Mouse (Mus musculus): ENCODE measurements at regions not wholly inside any gene's neighbourhood (a gene's known extent, or its start where the extent isn't known, plus 50 kb on each side); places are given as distances from the start of the nearest gene placed in this dataset.

DNA sequence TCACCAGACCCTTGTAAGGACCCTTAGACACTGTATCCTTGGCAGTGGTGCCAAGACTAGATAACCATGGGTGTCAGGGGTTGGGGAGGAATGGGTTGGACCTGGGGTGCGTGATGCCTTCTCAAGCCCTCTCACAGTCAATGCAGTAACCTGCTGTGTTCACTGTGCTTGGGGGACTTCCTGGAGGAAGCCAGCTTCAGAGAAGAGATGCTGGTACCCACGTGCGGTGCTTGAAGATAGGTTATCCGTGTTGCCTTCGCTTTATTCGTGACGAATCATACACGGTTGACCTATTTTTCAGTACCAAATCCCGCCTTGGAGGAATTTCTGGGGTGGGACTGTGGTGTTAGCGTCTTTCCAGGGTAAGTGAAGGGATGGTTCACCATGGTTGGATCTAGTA lies 138.1 kb upstream of the Rtl1 start:
- ATAC-seq (ENCODE audit: low FRiP score): no peak
- no peaks in the 10 kb centered on the region for H3K27me3 ChIP-seq
- peaks cover 64% of the 10 kb centered on the region for H3K36me3 ChIP-seq (replicated peaks)
- no peaks in the 10 kb centered on the region for H3K9me3 ChIP-seq
- no peak overlapping the region for H3K9ac ChIP-seq
- no peak overlapping the region for H3K4me3 ChIP-seq (replicated peaks)
- no peaks in the 10 kb centered on the region for H3K4me1 ChIP-seq
- H3K27ac ChIP-seq: no peak overlapping the region
- WGBS: 95% methylated on average over 10 of the region's 10 CpGs
- no peak overlapping the region for H3K4me2 ChIP-seq

DNA sequence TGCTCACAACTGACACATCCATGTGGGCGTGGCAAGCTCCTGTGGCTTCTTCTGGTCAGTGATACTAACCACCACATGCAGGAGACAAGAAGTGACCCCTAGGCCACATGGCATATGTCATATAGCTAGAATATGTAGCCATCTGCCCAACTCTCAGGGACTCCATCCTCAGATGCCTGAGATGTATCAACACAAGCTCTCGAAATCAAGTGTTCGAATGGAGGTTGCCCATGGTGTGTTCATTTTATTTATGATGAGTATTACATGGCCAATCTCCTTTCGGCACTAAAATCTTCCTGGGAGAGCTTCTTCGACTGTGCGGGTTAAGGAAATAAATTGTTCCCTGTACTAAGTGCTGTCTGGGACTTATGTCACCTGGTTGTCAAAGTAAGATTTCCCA lies 138.8 kb upstream of the Rtl1 start:
- Histone ChIP-seq H3K4me2 (no peak overlapping the region), H3K4me3 (replicated peaks) (no peak overlapping the region), H3K9me3 (no peaks in the 10 kb centered on the region), H3K36me3 (replicated peaks) (peaks cover 57% of the 10 kb centered on the region), H3K9ac (no peak overlapping the region), H3K27ac (no peak overlapping the region), H3K27me3 (no peaks in the 10 kb centered on the region), H3K4me1 (peaks cover 4% of the 10 kb centered on the region; the same call in 1 of the 2 replicates)
- no peak for ATAC-seq (ENCODE audit: low FRiP score)
- 89% methylated on average over 6 of the region's 6 CpGs for WGBS

DNA sequence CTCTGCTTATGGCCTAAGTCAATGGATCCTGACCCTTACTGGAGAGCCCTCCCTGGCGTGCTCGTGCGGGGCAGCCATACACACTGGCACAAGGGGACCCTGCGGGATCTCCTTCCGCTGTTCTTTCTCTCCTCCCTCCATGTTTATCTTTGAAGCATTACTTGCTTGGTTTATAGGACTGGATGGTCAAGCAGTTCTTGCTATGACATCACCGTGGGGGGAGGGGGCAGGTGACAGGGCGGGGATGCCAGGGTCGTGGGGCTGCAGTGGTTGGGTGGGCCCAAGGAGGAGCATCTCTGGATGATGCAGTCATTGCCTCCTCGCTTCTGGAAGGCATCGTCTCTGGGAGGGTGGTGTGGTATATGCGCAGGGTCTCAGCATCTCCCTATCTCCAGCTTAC lies 142.4 kb upstream of the Rtl1 start:
- H3K9me3 ChIP-seq: no peaks in the 10 kb centered on the region
- no peaks in the 10 kb centered on the region for H3K27me3 ChIP-seq
- no peak overlapping the region for H3K9ac ChIP-seq
- no peak overlapping the region for H3K4me2 ChIP-seq
- peaks cover 37% of the 10 kb centered on the region for H3K36me3 ChIP-seq (replicated peaks)
- no peak overlapping the region for H3K27ac ChIP-seq
- peaks cover 31% of the 10 kb centered on the region for H3K4me1 ChIP-seq
- no peak overlapping the region for H3K4me3 ChIP-seq (replicated peaks)
- no peak for ATAC-seq (ENCODE audit: low FRiP score)
- 96% methylated on average over 11 of the region's 11 CpGs for WGBS

DNA sequence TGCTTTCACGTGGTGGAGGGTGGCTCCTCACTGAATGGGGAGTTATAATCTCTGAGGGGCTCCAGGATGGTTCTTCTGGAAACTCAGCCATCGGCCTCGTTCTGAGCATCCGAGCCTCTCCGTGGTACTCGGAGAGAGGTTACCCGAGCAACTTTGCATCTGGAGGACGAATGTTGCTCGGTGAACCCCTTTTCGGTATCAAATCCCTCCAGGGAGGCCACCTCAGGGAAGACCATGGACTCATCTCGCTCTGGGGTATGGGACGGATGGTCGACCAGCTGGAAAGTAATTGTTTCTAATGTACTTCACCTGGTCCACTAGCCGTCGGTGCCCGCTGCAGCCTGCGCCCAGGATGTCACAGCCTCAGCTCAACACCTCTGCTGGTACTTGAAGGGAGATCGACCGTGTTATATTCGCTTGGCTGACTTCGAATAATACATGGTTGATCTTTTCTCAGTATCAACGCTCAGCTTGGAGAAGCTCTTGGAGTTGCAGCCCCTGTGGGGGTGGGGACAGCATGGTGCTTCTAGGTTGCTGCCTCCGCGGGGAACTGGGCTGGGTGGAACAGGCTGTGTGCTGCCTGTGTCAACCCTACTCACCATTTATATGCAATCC lies 143.0 kb upstream of the Rtl1 start:
- Histone ChIP-seq H3K4me2 (no peak overlapping the region), H3K4me3 (replicated peaks) (no peak overlapping the region), H3K27ac (no peak overlapping the region), H3K9ac (no peak overlapping the region), H3K4me1 (peaks cover 37% of the 10 kb centered on the region), H3K27me3 (no peaks in the 10 kb centered on the region), H3K36me3 (replicated peaks) (peaks cover 35% of the 10 kb centered on the region), H3K9me3 (no peaks in the 10 kb centered on the region)
- ATAC-seq (ENCODE audit: low FRiP score): no peak
- 81% methylated on average over 24 of the region's 24 CpGs for WGBS

DNA sequence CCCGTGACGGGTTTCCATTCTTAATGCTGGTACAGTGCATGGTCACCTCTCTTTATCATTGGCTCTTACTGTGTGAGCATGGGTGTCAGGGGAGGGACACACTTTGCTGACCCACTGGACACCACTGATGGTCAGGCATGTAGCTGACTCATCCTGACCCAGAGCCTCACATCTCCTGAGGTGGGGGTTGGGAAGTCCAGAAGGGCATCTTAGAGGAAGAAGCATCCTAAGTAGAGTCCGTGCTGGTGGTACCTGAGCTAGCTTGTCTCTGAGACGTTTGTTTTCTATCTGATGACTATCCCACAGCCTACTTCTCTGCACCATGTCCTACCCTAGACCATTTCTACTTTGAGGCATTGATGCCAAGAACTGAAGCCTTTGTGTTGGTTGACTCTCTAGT lies 144.1 kb upstream of the Rtl1 start:
- H3K27me3 ChIP-seq: no peaks in the 10 kb centered on the region
- H3K4me1 ChIP-seq: peaks cover 47% of the 10 kb centered on the region
- H3K9me3 ChIP-seq: no peaks in the 10 kb centered on the region
- ATAC-seq (ENCODE audit: low FRiP score): no peak
- WGBS: 91% methylated on average over 4 of the region's 4 CpGs
- H3K36me3 ChIP-seq (replicated peaks): peaks cover 34% of the 10 kb centered on the region
- no peak overlapping the region; the same call in 1 of the 2 replicates for H3K27ac ChIP-seq
- H3K4me3 ChIP-seq (replicated peaks): no peak overlapping the region
- H3K9ac ChIP-seq: no peak overlapping the region
- no peak overlapping the region for H3K4me2 ChIP-seq

DNA sequence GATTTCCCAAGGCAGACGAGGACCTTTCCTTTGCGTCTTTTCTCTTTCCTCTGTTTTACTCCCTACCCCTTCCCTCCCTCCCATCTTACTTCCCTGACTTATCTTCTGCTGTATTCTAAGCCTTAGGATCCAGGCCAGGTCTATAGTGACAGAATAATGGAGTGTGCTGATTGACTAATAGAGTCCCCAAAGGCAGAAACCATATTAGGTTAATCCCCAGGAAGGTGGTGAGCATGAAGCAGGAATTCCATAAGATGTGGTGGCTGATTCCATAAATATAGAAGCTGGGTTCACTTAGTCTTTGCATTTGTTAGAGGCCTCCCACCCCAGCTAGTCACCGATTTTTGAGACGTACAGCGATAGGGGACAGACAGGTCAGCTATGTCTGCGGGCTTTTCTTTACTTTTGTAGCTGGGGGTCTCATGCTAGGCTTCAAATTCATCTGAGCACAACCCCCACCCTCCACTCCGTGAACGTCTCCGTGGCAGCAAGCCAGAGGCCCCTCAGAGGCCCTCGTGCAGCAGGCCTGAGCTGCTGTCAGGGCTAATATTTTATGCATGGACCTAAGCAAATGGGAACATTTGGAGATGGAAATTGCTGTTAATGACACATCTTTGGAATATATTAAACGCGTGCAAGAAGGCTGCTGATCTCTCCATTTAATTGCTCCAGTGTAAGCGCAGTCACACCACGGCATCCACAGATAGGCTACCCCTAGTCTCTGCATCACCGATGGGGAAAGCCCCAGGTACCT lies 145.8 kb upstream of the Rtl1 start:
- Histone ChIP-seq H3K36me3 (replicated peaks) (peaks cover 26% of the 10 kb centered on the region), H3K27ac (peak overlapping the region; percentile 80), H3K4me1 (peaks cover 59% of the 10 kb centered on the region), H3K9ac (no peak overlapping the region), H3K4me3 (replicated peaks) (no peak overlapping the region), H3K27me3 (no peaks in the 10 kb centered on the region), H3K9me3 (no peaks in the 10 kb centered on the region), H3K4me2 (no peak overlapping the region)
- 38% methylated on average over 15 of the region's 15 CpGs for WGBS
- peak; percentile 52 for ATAC-seq (ENCODE audit: low FRiP score)

DNA sequence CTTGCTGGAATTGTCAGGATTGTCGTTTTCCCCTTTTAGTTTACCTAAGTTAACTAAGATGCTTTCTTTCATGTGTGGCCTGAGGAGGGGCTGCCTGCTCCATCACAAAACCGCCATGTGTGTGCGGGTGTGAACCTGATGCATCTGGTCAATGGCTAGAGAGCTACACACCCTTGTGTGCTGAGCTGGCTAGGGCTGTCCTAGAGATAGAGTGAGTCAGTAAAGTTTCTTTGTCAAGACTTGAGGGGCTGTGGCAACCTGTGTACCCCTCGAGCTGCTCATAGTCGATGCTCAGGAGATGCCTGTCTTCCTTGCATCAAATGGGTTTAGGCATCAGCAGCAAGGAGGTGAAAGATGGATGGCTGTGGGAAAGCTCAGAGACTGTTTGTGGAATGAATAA lies 147.1 kb upstream of the Rtl1 start:
- Histone ChIP-seq H3K9ac (no peak overlapping the region), H3K36me3 (replicated peaks) (peaks cover 20% of the 10 kb centered on the region), H3K27me3 (no peaks in the 10 kb centered on the region), H3K4me1 (peaks cover 59% of the 10 kb centered on the region), H3K27ac (peak overlapping the region; percentile 80), H3K9me3 (no peaks in the 10 kb centered on the region), H3K4me3 (replicated peaks) (no peak overlapping the region), H3K4me2 (no peak overlapping the region)
- ATAC-seq (ENCODE audit: low FRiP score): no peak
- WGBS: 86% methylated on average over 5 of the region's 5 CpGs

DNA sequence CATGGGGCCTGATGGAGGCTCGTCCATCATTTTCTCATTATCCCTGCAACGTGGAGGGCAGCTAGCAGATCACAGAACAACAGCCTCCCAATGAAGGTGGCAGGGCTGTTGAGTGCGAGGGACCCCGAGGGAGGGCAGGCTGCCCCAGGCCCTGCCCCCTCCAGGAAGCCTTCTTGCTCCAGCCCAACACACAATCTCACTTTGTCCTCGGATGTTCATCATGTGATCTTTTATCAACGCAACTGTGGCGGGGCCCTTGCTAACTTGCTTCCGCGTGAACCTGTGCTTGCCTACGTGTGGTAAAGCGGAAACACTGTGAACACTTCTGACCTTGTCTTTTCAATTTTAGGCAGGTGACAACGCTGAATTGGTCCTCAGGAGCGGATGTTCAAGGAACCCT lies 147.6 kb upstream of the Rtl1 start:
- no peak overlapping the region for H3K27ac ChIP-seq
- no peak for ATAC-seq (ENCODE audit: low FRiP score)
- WGBS: 80% methylated on average over 13 of the region's 13 CpGs
- H3K36me3 ChIP-seq (replicated peaks): peaks cover 14% of the 10 kb centered on the region
- no peak overlapping the region for H3K4me3 ChIP-seq (replicated peaks)
- peaks cover 59% of the 10 kb centered on the region for H3K4me1 ChIP-seq
- no peak overlapping the region for H3K4me2 ChIP-seq
- no peak overlapping the region for H3K9ac ChIP-seq
- H3K27me3 ChIP-seq: no peaks in the 10 kb centered on the region
- no peaks in the 10 kb centered on the region for H3K9me3 ChIP-seq

DNA sequence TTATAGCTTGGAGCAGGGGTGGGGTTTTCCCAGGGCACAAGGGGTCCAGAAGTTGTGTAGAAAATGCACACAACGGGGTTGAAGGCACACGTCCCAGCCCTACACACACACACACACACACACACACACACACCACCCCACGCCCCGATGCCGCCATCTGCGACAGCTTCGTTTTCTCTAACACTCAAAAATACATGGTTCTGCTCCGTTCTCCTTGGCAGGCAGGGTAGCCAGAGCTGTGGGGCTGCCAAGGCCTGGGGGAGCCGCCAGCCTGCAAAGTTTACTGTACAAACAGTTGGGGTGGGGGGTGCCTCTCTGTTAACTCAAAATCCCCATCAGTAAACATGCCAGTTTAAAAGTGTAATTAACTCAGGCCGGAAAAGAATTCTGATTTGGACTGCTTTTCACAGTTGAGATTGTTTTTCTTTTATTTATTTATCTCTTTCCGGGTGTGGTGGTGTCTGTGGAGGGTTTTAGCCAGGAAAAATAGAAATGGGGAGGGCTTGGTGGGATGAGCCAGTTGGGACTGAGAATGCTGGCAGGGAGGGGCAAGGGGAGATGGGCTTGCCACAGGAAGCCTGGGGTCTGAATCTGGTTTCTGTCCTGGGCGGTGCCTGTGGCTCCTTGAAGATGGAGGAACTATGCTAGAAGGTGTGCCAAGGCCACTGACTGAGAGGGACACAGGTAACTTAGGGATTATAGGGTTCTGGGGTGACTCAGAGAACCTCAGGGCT lies 148.4 kb upstream of the Rtl1 start:
- no peak overlapping the region for H3K4me2 ChIP-seq
- H3K27ac ChIP-seq: peak overlapping the region; percentile 69; the same call in 1 of the 2 replicates
- no peak overlapping the region for H3K4me3 ChIP-seq (replicated peaks)
- H3K9ac ChIP-seq: no peak overlapping the region
- no peaks in the 10 kb centered on the region for H3K9me3 ChIP-seq
- no peaks in the 10 kb centered on the region for H3K27me3 ChIP-seq
- H3K36me3 ChIP-seq (replicated peaks): peaks cover 13% of the 10 kb centered on the region
- ATAC-seq (ENCODE audit: low FRiP score): no peak
- 78% methylated on average over 12 of the region's 12 CpGs for WGBS
- H3K4me1 ChIP-seq: peaks cover 57% of the 10 kb centered on the region

DNA sequence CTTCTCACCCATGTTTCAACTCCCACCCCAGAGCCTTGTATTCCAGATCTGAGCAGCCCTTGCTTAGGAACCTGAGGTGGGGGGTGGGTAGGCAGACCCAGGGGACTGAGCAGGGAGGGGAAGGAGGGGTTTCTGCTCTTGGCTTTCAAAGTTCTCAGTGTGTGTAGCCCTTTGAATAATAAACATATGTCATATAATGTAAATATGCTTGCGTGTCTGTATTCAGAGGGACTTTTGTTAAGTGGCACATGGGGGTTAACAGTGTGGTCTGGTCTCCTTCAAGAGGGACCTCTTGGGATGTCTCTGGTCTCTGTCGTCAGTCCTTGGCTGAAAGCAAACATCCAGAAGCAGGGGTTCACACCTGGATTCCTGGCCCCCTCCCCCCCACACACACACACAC lies 149.1 kb upstream of the Rtl1 start:
- Histone ChIP-seq H3K4me1 (peaks cover 54% of the 10 kb centered on the region), H3K9ac (0 out of 2 replicates have a peak overlapping the region, but pooled peaks have one; percentile 31), H3K27me3 (no peaks in the 10 kb centered on the region), H3K4me3 (replicated peaks) (peak overlapping the region; percentile 23; the same call in 1 of the 2 replicates), H3K36me3 (replicated peaks) (peaks cover 13% of the 10 kb centered on the region), H3K9me3 (no peaks in the 10 kb centered on the region), H3K4me2 (peak overlapping the region; percentile 46), H3K27ac (peak overlapping the region; percentile 69)
- peak; percentile 11 for ATAC-seq (ENCODE audit: low FRiP score)
- WGBS: 37% methylated on average over 2 of the region's 2 CpGs

DNA sequence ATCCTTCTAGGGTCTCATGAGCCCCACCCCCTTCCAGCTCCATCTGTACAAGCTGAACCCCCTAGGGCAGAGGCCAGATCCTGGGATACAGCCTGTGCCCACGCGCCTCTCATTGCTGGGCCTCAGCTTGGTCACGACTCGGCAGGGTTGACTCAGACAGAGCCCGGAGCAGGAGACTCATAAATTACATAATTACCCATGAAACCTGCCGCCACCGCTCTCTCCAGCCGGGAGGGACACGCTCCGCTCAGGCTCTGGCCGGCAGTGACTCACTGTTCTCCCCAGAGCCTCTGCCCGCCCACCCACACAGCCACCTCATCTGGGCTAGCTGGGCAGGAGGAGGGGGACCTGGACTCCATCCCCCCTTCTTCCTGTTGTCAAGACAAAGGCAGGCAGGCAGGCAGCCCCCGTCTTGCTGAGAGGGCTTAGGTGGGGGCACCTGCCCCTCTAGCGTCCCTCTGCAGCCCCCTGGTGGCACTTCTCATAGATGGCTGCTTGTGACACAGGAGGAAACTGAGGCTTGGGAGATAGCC lies 149.6 kb upstream of the Rtl1 start:
- WGBS: 4% methylated on average over 14 of the region's 14 CpGs
- peak overlapping the region; percentile 23 for H3K4me3 ChIP-seq (replicated peaks)
- peak overlapping the region; percentile 69 for H3K27ac ChIP-seq
- peaks cover 52% of the 10 kb centered on the region for H3K4me1 ChIP-seq
- H3K36me3 ChIP-seq (replicated peaks): peaks cover 11% of the 10 kb centered on the region
- peak; percentile 81 for ATAC-seq (ENCODE audit: low FRiP score)
- peak overlapping the region; percentile 31; the same call in 1 of the 2 replicates for H3K9ac ChIP-seq
- no peaks in the 10 kb centered on the region for H3K27me3 ChIP-seq
- peak overlapping the region; percentile 46 for H3K4me2 ChIP-seq
- no peaks in the 10 kb centered on the region for H3K9me3 ChIP-seq

DNA sequence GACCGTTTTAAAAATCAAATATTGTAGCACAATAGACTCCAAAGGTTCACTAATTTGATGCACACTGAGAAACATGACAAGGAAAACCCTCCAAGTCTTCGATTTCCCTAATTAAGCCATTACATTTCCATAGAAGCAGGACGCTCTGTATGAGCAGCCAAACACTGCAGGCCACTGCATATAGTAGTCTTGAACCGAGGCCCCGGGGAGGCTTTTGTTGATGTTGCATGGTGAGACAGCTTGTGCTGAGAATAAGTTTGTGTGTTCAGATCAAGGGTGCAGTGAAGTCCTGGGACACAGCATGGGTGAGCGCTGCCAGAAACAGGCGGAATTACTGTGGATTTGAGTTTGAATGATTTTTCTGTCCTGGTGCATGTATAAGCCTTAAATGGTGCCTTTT lies 154.9 kb upstream of the Rtl1 start:
- Histone ChIP-seq H3K9ac (no peak overlapping the region), H3K4me3 (replicated peaks) (no peak overlapping the region), H3K27me3 (no peaks in the 10 kb centered on the region), H3K9me3 (no peaks in the 10 kb centered on the region), H3K36me3 (replicated peaks) (no peaks in the 10 kb centered on the region), H3K4me1 (peaks cover 4% of the 10 kb centered on the region), H3K4me2 (no peak overlapping the region), H3K27ac (no peak overlapping the region)
- ATAC-seq (ENCODE audit: low FRiP score): no peak
- 79% methylated on average over 7 of the region's 7 CpGs for WGBS

Data from forebrain, embryonic 12.5 days (tissue).